Mouse (Mus musculus): Measurements from ENCODE around the gene Vmn1r42.
"Not testable (repeated sequence)": the region's sequence is repeated elsewhere in the genome, so short reads cannot be mapped to it uniquely, and the experiment has no call there.

The Vmn1r42 gene

DNA sequence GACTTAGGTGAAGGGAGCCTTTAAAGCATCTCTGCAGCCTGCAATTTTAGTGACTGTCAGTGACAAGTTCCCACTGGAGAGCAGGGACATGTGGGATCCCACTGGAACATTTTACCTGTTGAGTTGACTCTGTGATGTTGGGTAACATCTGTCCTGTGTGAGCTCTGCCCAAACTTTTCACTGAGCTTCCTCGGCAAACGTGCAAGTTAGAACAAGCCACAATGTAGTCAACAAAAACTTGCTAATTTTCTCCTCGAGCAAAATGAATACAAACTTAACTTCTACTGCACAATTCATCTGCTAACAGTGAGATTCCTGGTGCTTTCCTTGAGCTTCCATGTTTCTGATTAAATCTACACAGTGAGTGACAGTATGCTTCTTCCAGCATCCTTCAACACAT lies at the start of gene Vmn1r42, which contains the start of gene Vmn1r43:
TSS of gene Vmn1r42 (minus strand) at position 101 of the 400 bp plus-strand sequence.
TSS of gene Vmn1r43 (minus strand) at position 101 of the 400 bp plus-strand sequence.
- POLR2A ChIA-PET = interaction anchor here in 1 of 4 experiments (1.6 kb wide), 1 partner anchor 9 kb away, joined by 4 read pairs; no protein-coding TSS in a partner anchor
- CTCF ChIA-PET = not testable (repeated sequence)

DNA sequence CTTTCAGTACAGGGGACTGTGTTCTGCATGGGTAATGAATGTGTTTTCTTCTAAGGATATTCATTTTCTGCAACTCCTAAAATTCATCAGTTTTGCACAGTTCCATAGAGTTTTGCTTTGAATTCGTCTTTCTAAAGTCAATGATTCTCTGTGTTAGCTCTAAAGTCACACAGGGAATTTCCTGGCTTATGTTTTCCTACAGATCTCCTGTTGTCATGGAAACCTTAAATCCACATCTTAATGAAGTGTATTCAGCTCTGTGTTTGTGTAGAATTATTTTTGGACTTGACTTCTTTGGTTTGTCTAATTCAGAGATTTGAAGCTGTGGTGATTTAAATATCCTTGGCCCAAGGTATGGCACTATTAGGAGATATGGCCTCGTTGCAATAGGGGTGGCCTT lies 7.6 kb upstream of the Vmn1r42 start:
- ChIA-PET CTCF (no interaction called here), POLR2A (no interaction called here)

DNA sequence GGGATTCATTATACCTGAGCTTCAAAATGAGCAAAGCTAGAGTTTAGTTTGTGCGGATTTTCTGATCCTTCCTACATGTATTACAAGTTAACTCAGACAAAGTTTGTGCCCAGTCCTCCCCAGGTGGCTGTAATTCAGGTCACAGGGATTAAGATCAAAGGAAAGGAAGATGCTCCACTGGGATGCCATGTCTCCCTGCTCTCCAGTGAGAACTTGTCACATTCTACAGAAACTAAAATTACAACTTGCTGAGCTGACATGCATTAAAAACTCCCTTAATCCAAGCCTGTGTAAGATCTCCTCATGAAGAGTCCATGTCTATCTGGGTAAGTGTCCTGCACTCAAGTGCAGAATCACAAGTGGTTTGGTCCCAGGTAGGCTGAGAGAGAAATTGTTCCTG lies 7.1 kb upstream of the Vmn1r42 start, which contains the start of gene Vmn1r44:
TSS of gene Vmn1r44 (plus strand) at position 301 of the 400 bp plus-strand sequence.
- POLR2A ChIA-PET = no interaction called here
- CTCF ChIA-PET = no interaction called here

DNA sequence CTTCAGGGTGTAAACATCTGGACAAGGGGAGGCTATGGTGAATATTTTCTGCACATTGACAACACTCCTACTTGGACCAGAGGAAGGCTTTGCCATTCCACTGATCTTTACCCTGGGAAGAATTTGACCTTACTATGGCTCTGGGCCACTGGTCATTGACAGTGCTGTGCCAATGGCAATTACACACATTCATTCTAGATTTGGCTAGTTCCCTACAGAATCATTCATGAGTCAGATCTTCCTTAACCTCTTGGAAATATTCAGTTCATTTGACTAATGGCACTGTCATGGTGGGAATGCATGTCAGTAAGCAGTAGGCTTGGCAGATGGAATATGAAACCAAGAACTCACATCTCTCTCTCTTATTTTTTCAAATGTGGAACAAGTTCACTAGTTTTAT lies 4.7 kb upstream of the Vmn1r42 start:
- CTCF ChIA-PET = no interaction called here
- POLR2A ChIA-PET = no interaction called here

DNA sequence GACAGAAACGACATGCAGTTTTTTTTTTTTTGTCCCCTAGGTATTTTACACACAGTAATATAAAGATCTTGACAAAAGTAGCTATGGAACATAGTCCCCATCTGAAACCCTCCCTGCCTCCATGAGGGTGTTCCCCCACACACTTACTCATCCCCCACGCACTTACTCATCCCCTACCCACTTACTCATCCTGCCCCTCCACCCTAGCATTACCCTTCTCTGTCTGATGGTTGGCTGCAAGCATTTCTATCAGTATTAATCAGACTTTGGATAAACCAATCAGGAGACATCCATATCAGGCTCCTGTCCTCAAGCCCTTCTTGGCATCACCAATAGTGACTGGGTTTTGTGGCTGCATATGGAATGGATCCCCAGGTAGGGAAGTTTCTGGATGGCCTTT lies 750 bp upstream of the Vmn1r42 start:
- ChIA-PET CTCF (no interaction called here), POLR2A (interaction anchor here in 2 of 4 experiments (0.6 to 1.6 kb wide), 2 partner anchors 9 to 558 kb away, joined by 4 read pairs; no protein-coding TSS in a partner anchor)

DNA sequence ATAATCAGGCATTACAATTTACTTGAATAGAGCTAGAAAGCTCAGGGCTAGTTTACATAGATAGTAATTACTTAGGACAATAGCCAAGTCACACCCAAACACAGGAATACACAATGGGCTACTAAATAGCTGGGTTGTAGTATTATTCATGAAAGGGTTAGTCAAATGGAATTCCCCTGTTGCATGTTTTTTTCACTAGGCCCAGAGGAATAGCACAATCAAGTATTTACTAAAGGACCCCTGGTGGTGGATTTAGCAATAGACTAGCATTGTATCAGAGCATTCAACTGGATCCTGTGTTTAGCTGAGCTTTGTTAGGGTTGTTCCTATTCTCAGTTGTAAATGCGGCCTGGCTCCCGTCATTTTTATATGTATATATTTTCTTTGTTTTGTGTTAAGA lies 8.2 kb downstream of the Vmn1r42 start:
- ChIA-PET CTCF (no interaction called here), POLR2A (no interaction called here)

DNA sequence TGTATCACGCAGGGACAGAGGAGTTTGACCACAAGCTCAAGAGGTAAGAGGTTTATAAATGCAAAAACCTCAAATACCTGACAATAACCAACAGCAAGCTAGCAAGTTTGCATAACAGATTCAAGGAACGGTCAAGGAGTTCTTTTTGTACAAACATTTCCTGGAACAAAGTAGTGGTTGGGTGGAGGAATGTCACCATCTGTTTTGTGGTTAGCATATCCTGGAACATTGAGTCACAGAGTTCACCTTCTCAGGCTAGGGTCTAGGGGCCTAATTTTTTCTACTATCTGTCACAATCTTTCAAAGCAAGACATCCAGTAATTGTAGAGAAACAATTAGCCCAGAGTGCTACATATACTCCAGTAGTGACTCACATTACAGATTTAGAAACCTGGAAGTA lies 8.9 kb downstream of the Vmn1r42 start:
- ChIA-PET POLR2A (no interaction called here), CTCF (no interaction called here)

DNA sequence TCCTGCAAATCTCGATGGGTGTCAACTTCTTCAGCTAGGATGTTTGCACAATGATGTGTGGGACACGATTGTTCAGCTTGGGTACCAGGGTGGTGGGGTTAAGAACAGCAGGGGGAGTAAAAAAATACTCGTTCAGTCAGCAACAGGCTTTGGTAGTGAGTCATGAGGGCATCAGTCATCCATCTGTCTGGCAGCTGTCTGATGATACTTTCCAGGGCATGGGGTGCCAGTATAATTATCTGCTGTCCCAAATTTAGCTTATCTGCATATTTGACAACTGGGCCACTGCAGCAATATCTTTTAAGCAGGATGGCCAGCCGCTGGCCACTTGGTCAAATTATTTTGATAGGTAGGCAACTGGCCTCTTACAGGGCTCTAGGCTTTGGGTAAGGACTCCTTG lies 12.4 kb downstream of the Vmn1r42 start:
- CTCF ChIA-PET = no interaction called here
- POLR2A ChIA-PET = no interaction called here

DNA sequence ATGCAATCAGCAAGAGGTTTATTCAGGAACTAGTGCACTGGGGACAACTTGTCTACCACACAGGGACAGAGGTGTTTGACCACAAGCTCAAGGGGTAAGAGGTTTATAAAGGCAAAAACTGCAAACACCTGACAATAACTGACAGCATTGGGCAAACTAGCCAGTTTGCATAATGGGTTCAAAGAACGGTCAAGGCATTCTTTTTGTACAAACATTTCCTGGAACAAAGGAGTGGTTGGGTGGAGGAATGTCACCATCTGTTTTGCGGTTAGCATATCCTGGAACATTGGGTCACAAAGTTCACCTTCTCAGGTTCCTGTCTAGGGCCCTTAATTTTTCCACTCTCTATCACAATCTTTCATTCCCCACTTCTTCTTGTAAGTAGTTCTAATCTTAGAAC lies 16.4 kb downstream of the Vmn1r42 start:
- POLR2A ChIA-PET = no interaction called here
- CTCF ChIA-PET = no interaction called here

DNA sequence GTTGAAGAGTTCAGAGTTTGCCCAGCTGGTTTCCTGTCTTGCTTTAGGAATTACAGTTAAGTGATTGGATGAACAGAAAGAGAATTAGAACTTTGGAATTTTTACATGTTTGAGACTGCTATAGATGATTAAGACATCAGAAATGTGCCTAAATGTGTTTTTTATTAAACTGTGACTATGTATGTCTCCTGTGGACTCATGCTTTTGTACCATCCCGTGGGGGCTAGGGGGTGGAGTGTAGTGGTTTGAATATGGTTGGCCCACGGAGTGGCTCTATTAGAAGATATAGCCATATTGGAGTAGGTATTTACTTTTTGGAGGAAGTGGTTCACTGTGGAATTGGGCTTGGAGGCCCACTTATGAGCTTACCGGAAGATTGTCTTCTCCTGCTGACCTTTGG lies 18.7 kb downstream of the Vmn1r42 start:
- ChIA-PET POLR2A (no interaction called here), CTCF (no interaction called here)
